Mouse (Mus musculus) CH12.LX (cell line): Measurements from ENCODE around the gene Alkbh2. TPM values are rescaled to one million over a fixed set of nuclear protein-coding genes. Genes with fewer than 3 reads are reported as not detected.

ENCODE experiments used
- DNase-seq: peaks from one replicate; pipeline ENCODE4 v3.0.0-alpha.2; 2013; ENCODE audit errors: extremely low read depth
- H3K27ac ChIP-seq: 2 replicates; pipeline ENCODE4 v1.5.1; 2012; ENCODE audit warnings: low read depth, mild to moderate bottlenecking, control low read depth, moderate library complexity; ENCODE audit not compliant: insufficient read depth
- H3K27me3 ChIP-seq: replicated peaks from 2 replicates; pipeline ENCODE3; 2012; ENCODE audit warnings: inconsistent platforms
- H3K36me3 ChIP-seq, 2 experiments: replicated peaks in 1 of 2; 2 replicates each; pipeline versions ENCODE3 to v1.6.1; 2012; ENCODE audit warnings: inconsistent platforms in 1 of 2, low read length in 1 of 2, mild to moderate bottlenecking in 1 of 2, mixed read lengths in 1 of 2, moderate library complexity in 1 of 2; ENCODE audit not compliant: control insufficient read depth in 1 of 2, insufficient read depth in 1 of 2
- H3K4me1 ChIP-seq, 2 experiments: 2 replicates each; pipeline ENCODE4 v1.6.1; 2012; ENCODE audit warnings: inconsistent platforms in 1 of 2, moderate library complexity in 1 of 2; ENCODE audit not compliant: insufficient read depth in 2 of 2, control insufficient read depth in 1 of 2
- H3K4me2 ChIP-seq: 2 replicates; pipeline ENCODE4 v1.6.1; 2012; ENCODE audit warnings: low read depth, mild to moderate bottlenecking, control low read depth; ENCODE audit not compliant: poor library complexity, insufficient read depth, severe bottlenecking
- H3K4me3 ChIP-seq, 3 experiments: fragments of 150-350 bp in 1 of 3; sonication (generic) in 1 of 3; replicated peaks in 1 of 3; 2 replicates each; pipeline versions ENCODE3 to v1.5.1; 2011 to 2012; ENCODE audit warnings: low read depth in 2 of 3, low read length in 2 of 3, mild to moderate bottlenecking in 2 of 3, moderate library complexity in 2 of 3, control low read depth in 1 of 3, improper control_type of control experiment in 1 of 3, inconsistent platforms in 1 of 3, mixed read lengths in 1 of 3; ENCODE audit not compliant: poor library complexity in 1 of 3
- H3K79me2 ChIP-seq: replicated peaks from 2 replicates; pipeline ENCODE4 v1.6.1; 2012; ENCODE audit warnings: mild to moderate bottlenecking, moderate library complexity; ENCODE audit not compliant: control insufficient read depth, poor library complexity, insufficient read depth, severe bottlenecking; ENCODE audit errors: extremely low read depth
- H3K9ac ChIP-seq: 2 replicates; pipeline ENCODE4 v1.6.1; 2012; ENCODE audit warnings: low read depth, mild to moderate bottlenecking, control low read depth, moderate library complexity; ENCODE audit not compliant: insufficient read depth
- H3K9me3 ChIP-seq: replicated peaks from 2 replicates; pipeline ENCODE3; 2012; ENCODE audit warnings: low read length, inconsistent platforms, mixed read lengths
- BHLHE40 ChIP-seq: IDR thresholded peaks from 2 replicates; pipeline ENCODE4 v1.6.1; 2011; ENCODE audit warnings: mild to moderate bottlenecking, low read depth, low read length, improper control_type of control experiment
- CHD2 ChIP-seq: IDR thresholded peaks from 2 replicates; pipeline ENCODE4 v1.6.1; 2011; ENCODE audit warnings: low read length, improper control_type of control experiment
- ELF1 ChIP-seq: IDR thresholded peaks from 2 replicates; pipeline ENCODE4 v1.6.1; 2014; ENCODE audit warnings: low read depth, mild to moderate bottlenecking, inconsistent platforms, low read length, improper control_type of control experiment
- HCFC1 ChIP-seq: IDR thresholded peaks from 2 replicates; pipeline ENCODE4 v1.6.1; 2012; ENCODE audit warnings: low read depth, mild to moderate bottlenecking, inconsistent platforms, low read length, improper control_type of control experiment
- IRF4 ChIP-seq: IDR thresholded peaks from 2 replicates; pipeline ENCODE4 v1.6.1; 2014; ENCODE audit warnings: low read depth, mild to moderate bottlenecking, inconsistent platforms, low read length, improper control_type of control experiment
- KAT2A ChIP-seq: IDR thresholded peaks from 2 replicates; pipeline ENCODE4 v1.6.1; 2012; ENCODE audit warnings: low read length, improper control_type of control experiment, inconsistent platforms; ENCODE audit not compliant: insufficient replicate concordance
- MAX ChIP-seq: IDR thresholded peaks from 2 replicates; pipeline ENCODE4 v1.6.1; 2011; ENCODE audit warnings: low read length, improper control_type of control experiment
- MAZ ChIP-seq: IDR thresholded peaks from 2 replicates; pipeline ENCODE4 v1.6.1; 2012; ENCODE audit warnings: low read depth, mild to moderate bottlenecking, inconsistent platforms, low read length, improper control_type of control experiment, moderate library complexity
- MEF2A ChIP-seq: IDR thresholded peaks from 2 replicates; pipeline ENCODE4 v1.6.1; 2014; ENCODE audit warnings: low read depth, mild to moderate bottlenecking, inconsistent platforms, low read length, improper control_type of control experiment, borderline replicate concordance
- MXI1 ChIP-seq: IDR thresholded peaks from 2 replicates; pipeline ENCODE4 v1.6.1; 2011; ENCODE audit warnings: mild to moderate bottlenecking, low read depth, low read length, improper control_type of control experiment
- MYC ChIP-seq: IDR thresholded peaks from 2 replicates; pipeline ENCODE4 v1.6.1; 2011; ENCODE audit warnings: low read depth, mild to moderate bottlenecking, improper control_type of control experiment, low read length
- PAX5 ChIP-seq: IDR thresholded peaks from 2 replicates; pipeline ENCODE4 v1.6.1; 2012; ENCODE audit warnings: low read length, inconsistent platforms, mixed read lengths
- POLR2A ChIP-seq: IDR thresholded peaks from 2 replicates; pipeline ENCODE4 v1.6.1; 2011; ENCODE audit warnings: low read depth, mild to moderate bottlenecking, improper control_type of control experiment, low read length
- RAD21 ChIP-seq: IDR thresholded peaks from 2 replicates; pipeline ENCODE4 v1.6.1; 2011; ENCODE audit warnings: low read depth, mild to moderate bottlenecking, low read length, improper control_type of control experiment, moderate library complexity
- SIN3A ChIP-seq: IDR thresholded peaks from 2 replicates; pipeline ENCODE4 v1.6.1; 2012; ENCODE audit warnings: low read length, improper control_type of control experiment, inconsistent platforms
- SMC3 ChIP-seq: IDR thresholded peaks from 2 replicates; pipeline ENCODE4 v1.6.1; 2011; ENCODE audit warnings: low read depth, low read length, improper control_type of control experiment
- TBP ChIP-seq: conservative IDR thresholded peaks from 2 replicates; pipeline ENCODE4 v1.6.1; 2011; ENCODE audit warnings: low read depth, low read length, improper control_type of control experiment
- TCF12 ChIP-seq: IDR thresholded peaks from 2 replicates; pipeline ENCODE4 v1.6.1; 2014; ENCODE audit warnings: low read depth, mild to moderate bottlenecking, inconsistent platforms, low read length, improper control_type of control experiment
- UBTF ChIP-seq: IDR thresholded peaks from 2 replicates; pipeline ENCODE4 v1.6.1; 2012; ENCODE audit warnings: low read depth, mild to moderate bottlenecking, inconsistent platforms, low read length, improper control_type of control experiment, moderate library complexity
- ZMIZ1 ChIP-seq: IDR thresholded peaks from 2 replicates; pipeline ENCODE4 v1.6.1; 2012; ENCODE audit warnings: low read depth, mild to moderate bottlenecking, inconsistent platforms, low read length, improper control_type of control experiment
- ZNF384 ChIP-seq: IDR thresholded peaks from 2 replicates; pipeline ENCODE4 v1.6.1; 2012; ENCODE audit warnings: low read depth, low read length, improper control_type of control experiment, inconsistent platforms
- dilution Hi-C: fragments of 300-500 bp; cut with MboI; formaldehyde crosslinking; loops from 2 replicates; pipeline ENCODE4 v1.14.3; 2020; ENCODE audit warnings: low sequenced_read_pairs; ENCODE audit not compliant: extremely low pct_unique_long_range_greater_than_20kb, extremely low pct_ligation_motif_present
- in situ Hi-C: fragments of 300-500 bp; cut with MboI; formaldehyde crosslinking; loops from 3 replicates; pipeline ENCODE4 v1.14.3; 2019; ENCODE audit warnings: low sequenced_read_pairs, low pct_ligation_motif_present, low pct_unique_long_range_greater_than_20kb, mixed read lengths
- polyA plus RNA-seq: library from polyadenylated mRNA; unstranded; fragments of >175 nt; gene quantifications from 2 replicates; pipeline ENCODE4 v1.2.1, GENCODE M21; 2012; ENCODE audit warnings: low read depth; ENCODE audit not compliant: insufficient read length
- total RNA-seq, 2 experiments: library from RNA; depleted of rRNA; stranded (reverse); fragments of 300-350 nt in 1 of 2; fragments of >200 nt in 1 of 2; gene quantifications; 2 replicates each; pipeline ENCODE4 v1.2.3; 2012 to 2014

The Alkbh2 gene
- total and polyA plus RNA-seq, 3 experiments, result 34.4 to 39.3 (median 35.7) TPM

GRCm38 (mm10) chr5:114101873-114102272 is 26.1 kb downstream of the Alkbh2 start:
- no peaks in the 10 kb centered on the region for H3K9me3 ChIP-seq
- no peak overlapping the region for H3K27ac ChIP-seq
- TF ChIP-seq PAX5, result no peak
- TF ChIP-seq ZNF384, result no peak
- no peak for TF ChIP-seq MXI1
- no peak for TF ChIP-seq MYC
- peaks cover 11% of the 10 kb centered on the region for H3K79me2 ChIP-seq
- peaks cover 17% of the 10 kb centered on the region for H3K27me3 ChIP-seq
- H3K36me3 ChIP-seq, result peaks cover 32 to 49% of the 10 kb centered on the region in 2 experiments
- H3K4me2 ChIP-seq, result no peak overlapping the region
- peaks cover 11 to 20% of the 10 kb centered on the region in 2 experiments for H3K4me1 ChIP-seq
- in situ Hi-C loops (no loop called here), dilution Hi-C loops (no loop called here)
- no peak for DNase-seq
- no peak overlapping the region for H3K4me3 ChIP-seq
- H3K9ac ChIP-seq, result no peak overlapping the region

- Histone ChIP-seq H3K27me3 (peaks cover 19% of the 10 kb centered on the region), H3K9ac (peak overlapping the region; percentile 96), H3K9me3 (no peaks in the 10 kb centered on the region), H3K79me2 (peaks cover 11% of the 10 kb centered on the region), H3K27ac (no peak overlapping the region), H3K4me3 (peak overlapping the region; percentile 81 to 95 (median 93)), H3K4me1 (peaks cover 11 to 22% of the 10 kb centered on the region in 2 experiments)
- no peak for DNase-seq
- in situ Hi-C loops, result no loop called here
- TF ChIP-seq CHD2 (0 out of 2 replicates have a peak, but pooled peaks have one; percentile 21), MAX (no peak)
- TF ChIP-seq, all 38 proteins: peak for 1
- dilution Hi-C loops, result no loop called here
- Histone ChIP-seq H3K4me2 (peak overlapping the region; percentile 96), H3K36me3 (peaks cover 18 to 35% of the 10 kb centered on the region in 2 experiments)
Observed at GRCm38 (mm10) chr5:114100390-114101099, 27.5 kb downstream of the Alkbh2 start.

GRCm38 (mm10) chr5:114099709-114100389 is 28.2 kb downstream of the Alkbh2 start:
- in situ Hi-C loops, result no loop called here
- Histone ChIP-seq H3K4me2 (peak overlapping the region; percentile 68), H3K27me3 (peaks cover 23% of the 10 kb centered on the region)
- TF ChIP-seq MXI1 (peak; percentile 80), MAZ (peak; percentile 87; the same call in 1 of the 2 replicates), RAD21 (no peak), IRF4 (peak; percentile 49; the same call in 1 of the 2 replicates), KAT2A (peak; percentile 65; the same call in 1 of the 2 replicates), SMC3 (no peak), HCFC1 (peak; percentile 94), MAX (no peak), ELF1 (peak; percentile 49; the same call in 1 of the 2 replicates), UBTF (peak; percentile 96), TCF12 (peak; percentile 80), SIN3A (peak; percentile 74; the same call in 1 of the 2 replicates), BHLHE40 (no peak), TBP (peak; percentile 74), MEF2A (peak; percentile 36; the same call in 1 of the 2 replicates), ZMIZ1 (no peak), POLR2A (peak; percentile 52)
- TF ChIP-seq, all 38 proteins: peak for 12
- Histone ChIP-seq H3K79me2 (peaks cover 11% of the 10 kb centered on the region), H3K4me3 (peak overlapping the region; percentile 44 to 95 (median 93)), H3K4me1 (peaks cover 11 to 24% of the 10 kb centered on the region in 2 experiments), H3K9ac (peak overlapping the region; percentile 96), H3K27ac (no peak overlapping the region), H3K36me3 (peaks cover 11 to 28% of the 10 kb centered on the region in 2 experiments), H3K9me3 (peaks cover 3% of the 10 kb centered on the region)
- dilution Hi-C loops, result no loop called here
- peak; percentile 90 for DNase-seq
